Mouse (Mus musculus): ENCODE results near the gene Urad. TPM values are rescaled to one million over a fixed set of nuclear protein-coding genes. Genes with fewer than 3 reads are reported as not detected.

The Urad gene
- polyA plus RNA-seq, 1 experiment from 2014 or later, result not detected

GRCm38 (mm10) chr5:147299255-147300000 lies 22.8 kb downstream of the Urad start:
- Histone ChIP-seq H3K27ac (no peak overlapping the region), H3K79me2 (ENCODE audit: inconsistent target) (no peaks in the 10 kb centered on the region), H3K4me3 (ENCODE audit: inconsistent target) (no peak overlapping the region), H3K36me3 (ENCODE audit: inconsistent target) (no peaks in the 10 kb centered on the region)
- WGBS (ENCODE audit: missing documents), result 1% methylated on average over 36 of the region's 41 CpGs

- 60% methylated on average over 1 of the region's 5 CpGs for WGBS (ENCODE audit: missing documents)
- no peak overlapping the region for H3K4me3 ChIP-seq (ENCODE audit: inconsistent target)
- H3K36me3 ChIP-seq (ENCODE audit: inconsistent target), result no peaks in the 10 kb centered on the region
- no peak overlapping the region for H3K27ac ChIP-seq
- no peaks in the 10 kb centered on the region for H3K79me2 ChIP-seq (ENCODE audit: inconsistent target)
Observed at GRCm38 (mm10) chr5:147297249-147297648, 25.0 kb downstream of the Urad start.

- Histone ChIP-seq H3K36me3 (ENCODE audit: inconsistent target) (no peaks in the 10 kb centered on the region), H3K27ac (no peak overlapping the region), H3K4me3 (ENCODE audit: inconsistent target) (no peak overlapping the region), H3K79me2 (ENCODE audit: inconsistent target) (no peaks in the 10 kb centered on the region)
- 18% methylated on average over 20 of the region's 20 CpGs for WGBS (ENCODE audit: missing documents)
Observed at GRCm38 (mm10) chr5:147294121-147294520, 28.1 kb downstream of the Urad start.

GRCm38 (mm10) chr5:147293127-147293910 lies 28.9 kb downstream of the Urad start:
- no peak overlapping the region for H3K4me3 ChIP-seq (ENCODE audit: inconsistent target)
- H3K27ac ChIP-seq, result no peak overlapping the region
- H3K79me2 ChIP-seq (ENCODE audit: inconsistent target), result no peaks in the 10 kb centered on the region
- 13% methylated on average over 15 of the region's 18 CpGs for WGBS (ENCODE audit: missing documents)
- H3K36me3 ChIP-seq (ENCODE audit: inconsistent target), result no peaks in the 10 kb centered on the region

GRCm38 (mm10) chr5:147292506-147293120 lies 29.6 kb downstream of the Urad start:
- H3K36me3 ChIP-seq (ENCODE audit: inconsistent target), result no peaks in the 10 kb centered on the region
- no peaks in the 10 kb centered on the region for H3K79me2 ChIP-seq (ENCODE audit: inconsistent target)
- no peak overlapping the region for H3K4me3 ChIP-seq (ENCODE audit: inconsistent target)
- WGBS (ENCODE audit: missing documents), result 26% methylated on average over 13 of the region's 13 CpGs
- H3K27ac ChIP-seq, result no peak overlapping the region

GRCm38 (mm10) chr5:147291764-147292505 lies 30.3 kb downstream of the Urad start:
- Histone ChIP-seq H3K27ac (no peak overlapping the region), H3K36me3 (ENCODE audit: inconsistent target) (no peaks in the 10 kb centered on the region), H3K4me3 (ENCODE audit: inconsistent target) (no peak overlapping the region), H3K79me2 (ENCODE audit: inconsistent target) (no peaks in the 10 kb centered on the region)
- WGBS (ENCODE audit: missing documents), result 13% methylated on average over 16 of the region's 16 CpGs

- 71% methylated on average over 4 of the region's 4 CpGs for WGBS (ENCODE audit: missing documents)
- no peak overlapping the region for H3K4me3 ChIP-seq (ENCODE audit: inconsistent target)
Observed at GRCm38 (mm10) chr5:147284365-147284764, 37.9 kb downstream of the Urad start.

GRCm38 (mm10) chr5:147277547-147277925 lies 44.7 kb downstream of the Urad start:
- H3K79me2 ChIP-seq (ENCODE audit: inconsistent target), result no peaks in the 10 kb centered on the region
- 2% methylated on average over 13 of the region's 13 CpGs for WGBS (ENCODE audit: missing documents)
- H3K27ac ChIP-seq, result no peak overlapping the region
- H3K4me3 ChIP-seq (ENCODE audit: inconsistent target), result no peak overlapping the region
- H3K36me3 ChIP-seq (ENCODE audit: inconsistent target), result no peaks in the 10 kb centered on the region

More at GRCm38 (mm10) chr5:147284365-147284764, 37.9 kb downstream of the Urad start:
- no peak overlapping the region for H3K27ac ChIP-seq
- no peaks in the 10 kb centered on the region for H3K79me2 ChIP-seq (ENCODE audit: inconsistent target)
- no peaks in the 10 kb centered on the region for H3K36me3 ChIP-seq (ENCODE audit: inconsistent target)

GRCm38 (mm10) chr5:147276701-147277546 lies 45.3 kb downstream of the Urad start:
- 11% methylated on average over 18 of the region's 18 CpGs for WGBS (ENCODE audit: missing documents)
- Histone ChIP-seq H3K4me3 (ENCODE audit: inconsistent target) (no peak overlapping the region), H3K36me3 (ENCODE audit: inconsistent target) (no peaks in the 10 kb centered on the region), H3K79me2 (ENCODE audit: inconsistent target) (no peaks in the 10 kb centered on the region), H3K27ac (no peak overlapping the region)

GRCm38 (mm10) chr5:147275761-147276160 lies 46.5 kb downstream of the Urad start:
- WGBS (ENCODE audit: missing documents), result 13% methylated on average over 3 of the region's 3 CpGs
- no peak overlapping the region for H3K27ac ChIP-seq
- H3K79me2 ChIP-seq (ENCODE audit: inconsistent target), result no peaks in the 10 kb centered on the region
- H3K36me3 ChIP-seq (ENCODE audit: inconsistent target), result no peaks in the 10 kb centered on the region
- H3K4me3 ChIP-seq (ENCODE audit: inconsistent target), result no peak overlapping the region

- no peak overlapping the region for H3K4me3 ChIP-seq (ENCODE audit: inconsistent target)
- no peaks in the 10 kb centered on the region for H3K36me3 ChIP-seq (ENCODE audit: inconsistent target)
- H3K79me2 ChIP-seq (ENCODE audit: inconsistent target), result no peaks in the 10 kb centered on the region
- 4% methylated on average over 48 of the region's 48 CpGs for WGBS (ENCODE audit: missing documents)
- H3K27ac ChIP-seq, result no peak overlapping the region
Observed at GRCm38 (mm10) chr5:147274174-147275141, 47.8 kb downstream of the Urad start.

GRCm38 (mm10) chr5:147272808-147273345 lies 49.4 kb downstream of the Urad start:
- Histone ChIP-seq H3K79me2 (ENCODE audit: inconsistent target) (no peaks in the 10 kb centered on the region), H3K4me3 (ENCODE audit: inconsistent target) (no peak overlapping the region), H3K27ac (no peak overlapping the region), H3K36me3 (ENCODE audit: inconsistent target) (no peaks in the 10 kb centered on the region)
- WGBS (ENCODE audit: missing documents), result 9% methylated on average over 10 of the region's 10 CpGs

All from macrophage (primary cell).